Mouse (Mus musculus) CH12.LX (cell line): ENCODE results near the gene Cryz. TPM values are rescaled to one million over a fixed set of nuclear protein-coding genes. Genes with fewer than 3 reads are reported as not detected.
A peak's percentile ranks its signal among the peaks of the same experiment; 100 is the strongest.

Experiments
- DNase-seq: peaks from one replicate; pipeline ENCODE4 v3.0.0-alpha.2; 2013; ENCODE audit errors: extremely low read depth
- H3K27ac ChIP-seq: 2 replicates; pipeline ENCODE4 v1.5.1; 2012; ENCODE audit warnings: low read depth, mild to moderate bottlenecking, control low read depth, moderate library complexity; ENCODE audit not compliant: insufficient read depth
- H3K27me3 ChIP-seq: replicated peaks from 2 replicates; pipeline ENCODE3; 2012; ENCODE audit warnings: inconsistent platforms
- H3K36me3 ChIP-seq, 2 experiments: replicated peaks in 1 of 2; 2 replicates each; pipeline versions ENCODE3 to v1.6.1; 2012; ENCODE audit warnings: inconsistent platforms in 1 of 2, low read length in 1 of 2, mild to moderate bottlenecking in 1 of 2, mixed read lengths in 1 of 2, moderate library complexity in 1 of 2; ENCODE audit not compliant: control insufficient read depth in 1 of 2, insufficient read depth in 1 of 2
- H3K4me1 ChIP-seq, 2 experiments: 2 replicates each; pipeline ENCODE4 v1.6.1; 2012; ENCODE audit warnings: inconsistent platforms in 1 of 2, moderate library complexity in 1 of 2; ENCODE audit not compliant: insufficient read depth in 2 of 2, control insufficient read depth in 1 of 2
- H3K4me2 ChIP-seq: 2 replicates; pipeline ENCODE4 v1.6.1; 2012; ENCODE audit warnings: low read depth, mild to moderate bottlenecking, control low read depth; ENCODE audit not compliant: poor library complexity, insufficient read depth, severe bottlenecking
- H3K4me3 ChIP-seq, 3 experiments: fragments of 150-350 bp in 1 of 3; sonication (generic) in 1 of 3; replicated peaks in 1 of 3; 2 replicates each; pipeline versions ENCODE3 to v1.5.1; 2011 to 2012; ENCODE audit warnings: low read depth in 2 of 3, low read length in 2 of 3, mild to moderate bottlenecking in 2 of 3, moderate library complexity in 2 of 3, control low read depth in 1 of 3, improper control_type of control experiment in 1 of 3, inconsistent platforms in 1 of 3, mixed read lengths in 1 of 3; ENCODE audit not compliant: poor library complexity in 1 of 3
- H3K79me2 ChIP-seq: replicated peaks from 2 replicates; pipeline ENCODE4 v1.6.1; 2012; ENCODE audit warnings: mild to moderate bottlenecking, moderate library complexity; ENCODE audit not compliant: control insufficient read depth, poor library complexity, insufficient read depth, severe bottlenecking; ENCODE audit errors: extremely low read depth
- H3K9ac ChIP-seq: 2 replicates; pipeline ENCODE4 v1.6.1; 2012; ENCODE audit warnings: low read depth, mild to moderate bottlenecking, control low read depth, moderate library complexity; ENCODE audit not compliant: insufficient read depth
- H3K9me3 ChIP-seq: replicated peaks from 2 replicates; pipeline ENCODE3; 2012; ENCODE audit warnings: low read length, inconsistent platforms, mixed read lengths
- CTCF ChIP-seq, 2 experiments: IDR thresholded peaks in 1 of 2; conservative IDR thresholded peaks in 1 of 2; 2 replicates each; pipeline ENCODE4 v1.5.1; 2011 to 2012; ENCODE audit warnings: low read depth in 2 of 2, low read length in 2 of 2, improper control_type of control experiment in 1 of 2, inconsistent platforms in 1 of 2, mild to moderate bottlenecking in 1 of 2, moderate library complexity in 1 of 2
- E2F4 ChIP-seq: IDR thresholded peaks from 2 replicates; pipeline ENCODE4 v1.6.1; 2011; ENCODE audit warnings: low read depth, low read length, improper control_type of control experiment; ENCODE audit not compliant: insufficient replicate concordance
- HCFC1 ChIP-seq: IDR thresholded peaks from 2 replicates; pipeline ENCODE4 v1.6.1; 2012; ENCODE audit warnings: low read depth, mild to moderate bottlenecking, inconsistent platforms, low read length, improper control_type of control experiment
- JUND ChIP-seq: conservative IDR thresholded peaks from 2 replicates; pipeline ENCODE4 v1.6.1; 2011; ENCODE audit warnings: low read depth, low read length, improper control_type of control experiment
- MAFK ChIP-seq: IDR thresholded peaks from 2 replicates; pipeline ENCODE4 v1.6.1; 2011; ENCODE audit warnings: low read length, improper control_type of control experiment; ENCODE audit not compliant: insufficient replicate concordance
- MEF2A ChIP-seq: IDR thresholded peaks from 2 replicates; pipeline ENCODE4 v1.6.1; 2014; ENCODE audit warnings: low read depth, mild to moderate bottlenecking, inconsistent platforms, low read length, improper control_type of control experiment, borderline replicate concordance
- MXI1 ChIP-seq: IDR thresholded peaks from 2 replicates; pipeline ENCODE4 v1.6.1; 2011; ENCODE audit warnings: mild to moderate bottlenecking, low read depth, low read length, improper control_type of control experiment
- MYC ChIP-seq: IDR thresholded peaks from 2 replicates; pipeline ENCODE4 v1.6.1; 2011; ENCODE audit warnings: low read depth, mild to moderate bottlenecking, improper control_type of control experiment, low read length
- NELFE ChIP-seq: IDR thresholded peaks from 2 replicates; pipeline ENCODE4 v1.6.1; 2011; ENCODE audit warnings: low read depth, low read length, improper control_type of control experiment
- NRF1 ChIP-seq: IDR thresholded peaks from 2 replicates; pipeline ENCODE4 v1.6.1; 2014; ENCODE audit warnings: low read depth, mild to moderate bottlenecking, inconsistent platforms, low read length, improper control_type of control experiment, moderate library complexity
- PAX5 ChIP-seq: IDR thresholded peaks from 2 replicates; pipeline ENCODE4 v1.6.1; 2012; ENCODE audit warnings: low read length, inconsistent platforms, mixed read lengths
- RAD21 ChIP-seq: IDR thresholded peaks from 2 replicates; pipeline ENCODE4 v1.6.1; 2011; ENCODE audit warnings: low read depth, mild to moderate bottlenecking, low read length, improper control_type of control experiment, moderate library complexity
- SMC3 ChIP-seq: IDR thresholded peaks from 2 replicates; pipeline ENCODE4 v1.6.1; 2011; ENCODE audit warnings: low read depth, low read length, improper control_type of control experiment
- USF2 ChIP-seq: conservative IDR thresholded peaks from 2 replicates; pipeline ENCODE4 v1.6.1; 2011; ENCODE audit warnings: low read depth, low read length, improper control_type of control experiment
- ZC3H11A ChIP-seq: IDR thresholded peaks from 2 replicates; pipeline ENCODE4 v1.6.1; 2012; ENCODE audit warnings: low read depth, mild to moderate bottlenecking, inconsistent platforms, low read length, improper control_type of control experiment
- ZMIZ1 ChIP-seq: IDR thresholded peaks from 2 replicates; pipeline ENCODE4 v1.6.1; 2012; ENCODE audit warnings: low read depth, mild to moderate bottlenecking, inconsistent platforms, low read length, improper control_type of control experiment
- dilution Hi-C: fragments of 300-500 bp; cut with MboI; formaldehyde crosslinking; loops from 2 replicates; pipeline ENCODE4 v1.14.3; 2020; ENCODE audit warnings: low sequenced_read_pairs; ENCODE audit not compliant: extremely low pct_unique_long_range_greater_than_20kb, extremely low pct_ligation_motif_present
- in situ Hi-C: fragments of 300-500 bp; cut with MboI; formaldehyde crosslinking; loops from 3 replicates; pipeline ENCODE4 v1.14.3; 2019; ENCODE audit warnings: low sequenced_read_pairs, low pct_ligation_motif_present, low pct_unique_long_range_greater_than_20kb, mixed read lengths
- polyA plus RNA-seq: library from polyadenylated mRNA; unstranded; fragments of >175 nt; gene quantifications from 2 replicates; pipeline ENCODE4 v1.2.1, GENCODE M21; 2012; ENCODE audit warnings: low read depth; ENCODE audit not compliant: insufficient read length
- total RNA-seq, 2 experiments: library from RNA; depleted of rRNA; stranded (reverse); fragments of 300-350 nt in 1 of 2; fragments of >200 nt in 1 of 2; gene quantifications; 2 replicates each; pipeline ENCODE4 v1.2.3; 2012 to 2014

The Cryz gene
- total and polyA plus RNA-seq, 3 experiments: 29.2 to 39.8 (median 31.2) TPM

DNA sequence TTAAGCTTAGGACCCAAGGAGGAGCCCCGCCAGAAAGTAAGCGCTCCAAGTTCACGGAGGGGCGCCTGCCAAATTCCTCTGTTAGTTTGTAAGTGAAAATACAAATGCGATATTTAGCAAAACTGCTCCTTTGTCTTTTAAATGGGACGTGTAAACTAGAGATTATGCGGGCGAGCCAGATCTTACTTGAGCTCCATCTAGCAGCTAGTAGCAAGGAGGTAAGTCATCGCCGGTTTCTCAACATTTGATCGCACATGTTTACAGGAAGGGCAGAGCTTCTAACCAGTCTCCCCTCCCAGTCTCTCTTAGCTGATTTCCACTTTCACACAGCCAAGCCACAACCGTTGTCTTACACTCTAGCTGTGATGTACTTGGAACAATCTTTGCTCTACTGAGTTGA lies 25.7 kb upstream of the Cryz start:
- TF ChIP-seq ZMIZ1 (no peak), MAFK (no peak), PAX5 (no peak), MXI1 (no peak), E2F4 (no peak)
- no peaks in the 10 kb centered on the region for H3K27me3 ChIP-seq
- no peak for DNase-seq
- in situ Hi-C loops: loop anchor here (5.0 to 10.0 kb wide), 3 partner anchors 253 to 606 kb away; no protein-coding TSS in a partner anchor
- H3K36me3 ChIP-seq: no peaks in the 10 kb centered on the region
- dilution Hi-C loops: no loop called here
- peaks cover 0 to 2% of the 10 kb centered on the region in 2 experiments; a peak in 1 of 4 replicates for H3K4me1 ChIP-seq
- no peaks in the 10 kb centered on the region for H3K9me3 ChIP-seq
- peak overlapping the region; percentile 37 for H3K4me2 ChIP-seq
- H3K4me3 ChIP-seq: no peak overlapping the region
- H3K9ac ChIP-seq: no peak overlapping the region
- no peak overlapping the region for H3K27ac ChIP-seq
- no peaks in the 10 kb centered on the region for H3K79me2 ChIP-seq

DNA sequence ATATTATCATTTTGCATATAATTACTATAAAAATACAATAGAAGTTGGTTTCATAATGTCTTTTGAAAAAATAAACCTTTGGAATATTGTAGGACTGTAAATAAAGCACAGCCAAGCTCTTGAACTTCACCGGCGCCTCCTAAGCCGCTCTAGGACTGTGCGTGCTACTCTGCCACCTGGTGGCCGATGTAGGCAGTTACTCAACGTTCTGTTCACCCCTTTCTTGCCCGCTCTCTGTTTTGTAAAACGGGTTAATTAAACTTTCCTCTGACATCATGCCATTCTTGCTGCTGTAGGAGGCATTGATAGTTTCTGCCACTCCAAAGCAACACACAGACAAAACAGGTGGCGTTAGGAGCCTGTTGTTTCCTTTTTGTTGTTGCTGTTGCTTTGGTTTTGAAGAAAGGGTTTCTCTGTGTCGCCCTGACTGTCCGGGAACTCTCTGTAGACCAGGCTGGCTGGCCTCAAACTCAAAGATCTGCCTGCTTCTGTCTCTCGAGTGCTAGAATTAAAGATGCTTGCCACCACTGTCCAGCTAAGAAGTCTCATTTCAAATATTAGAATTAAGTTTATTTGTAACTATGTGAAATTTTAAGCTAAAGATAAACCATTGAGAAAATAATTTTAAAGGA lies 24.1 kb upstream of the Cryz start:
- Histone ChIP-seq H3K27me3 (no peaks in the 10 kb centered on the region), H3K4me1 (peaks cover 0 to 2% of the 10 kb centered on the region in 2 experiments; a peak in 1 of 4 replicates), H3K9me3 (no peaks in the 10 kb centered on the region), H3K36me3 (peaks cover 0 to 6% of the 10 kb centered on the region in 2 experiments)
- in situ Hi-C loops: loop anchor here (5.0 to 10.0 kb wide), 3 partner anchors 255 to 608 kb away; no protein-coding TSS in a partner anchor
- TF ChIP-seq HCFC1: no peak
- 0 out of 2 replicates have a peak, but pooled peaks have one; percentile 14 for TF ChIP-seq NRF1
- 0 out of 2 replicates have a peak, but pooled peaks have one; percentile 11 for TF ChIP-seq MYC
- TF ChIP-seq JUND: peak; percentile 37; the same call in 1 of the 2 replicates
- peak; percentile 99 for TF ChIP-seq SMC3
- peak; percentile 87 to 98 for TF ChIP-seq CTCF (conservative IDR thresholded peaks at IDR 0.05 in 1 of 2, IDR thresholded peaks at IDR 0.05 in 1 of 2; ENCODE audit: low read depth in 2 of 2, low read length in 2 of 2)
- no peak for TF ChIP-seq PAX5
- TF ChIP-seq MEF2A: peak; percentile 12; the same call in 1 of the 2 replicates
- peak; percentile 93 for TF ChIP-seq ZC3H11A
- peak; percentile 98 for TF ChIP-seq RAD21
- peak; percentile 31; the same call in 1 of the 2 replicates for TF ChIP-seq NELFE
- TF ChIP-seq USF2: no peak
- TF ChIP-seq, all 38 proteins: peak for 9
- peak overlapping the region; percentile 30; the same call in 1 of the 2 replicates for H3K4me2 ChIP-seq
- no peaks in the 10 kb centered on the region for H3K79me2 ChIP-seq
- no peak overlapping the region for H3K4me3 ChIP-seq
- dilution Hi-C loops: no loop called here
- no peak overlapping the region for H3K9ac ChIP-seq
- DNase-seq: peak; percentile 89
- H3K27ac ChIP-seq: no peak overlapping the region
